Mouse (Mus musculus): Measurements from ENCODE around the gene Zfp809.

DNA sequence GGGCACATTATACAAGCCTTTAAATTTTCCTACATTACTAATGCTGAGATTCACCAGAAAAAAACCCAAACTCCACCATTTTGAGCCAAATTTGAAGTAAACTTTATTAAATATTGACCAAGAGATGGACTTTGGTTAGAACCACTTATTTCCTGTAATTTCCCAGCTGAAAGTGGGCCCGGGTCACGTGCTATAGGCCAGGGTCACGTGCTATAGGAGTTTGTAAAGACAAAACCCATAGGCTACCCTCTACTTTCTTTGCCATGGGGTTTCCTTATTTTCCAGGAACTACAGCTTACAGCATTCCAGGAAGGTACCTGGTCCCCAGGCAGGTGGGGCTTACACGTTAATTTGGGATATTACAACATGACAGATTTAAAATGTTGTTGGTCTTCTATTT lies 1.4 kb upstream of the Zfp809 start:
- TF ChIP-seq CTCF (IDR thresholded peaks at IDR 0.05; ENCODE audit: borderline replicate concordance, insufficient read depth, low read depth, low read length) (no peak), POLR2A (IDR thresholded peaks at IDR 0.05; ENCODE audit: borderline replicate concordance, insufficient read depth, low read length) (no peak)
